ENCODE assay signal across 12 mouse cellular contexts in the genomic region with DNA sequence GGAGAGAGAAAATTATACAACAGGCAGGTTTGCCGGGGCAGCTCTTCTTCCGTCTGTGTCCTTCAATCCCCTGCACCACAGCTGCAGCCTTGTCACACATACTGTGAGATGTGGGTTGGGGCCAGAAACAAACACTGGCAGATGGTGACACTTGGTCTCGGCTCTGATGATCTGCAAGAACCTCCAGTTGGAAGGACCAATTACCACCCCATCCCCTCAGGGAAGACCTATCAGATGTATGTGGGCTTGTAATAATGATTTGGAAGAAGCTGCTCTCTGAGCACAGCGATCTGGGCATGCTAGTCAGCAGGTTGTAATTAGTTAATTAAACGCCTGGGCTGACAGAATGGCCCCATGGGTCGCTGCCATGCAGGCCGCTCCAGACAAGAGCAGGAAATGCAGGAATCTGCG. TPM values are rescaled to one million over a fixed set of nuclear protein-coding genes. Genes with fewer than 3 reads are reported as not detected.
DNase-seq lines count a peak whose midpoint lies in the region; ATAC-seq and TF ChIP-seq lines count a peak whose summit lies in the region.
"Had no signal": no experiment of that assay in that cellular context is flagged by ENCODE, and none has a peak within 500 bp of the region (broad histone marks: within the 10 kb centered on the region; RNA-seq: fewer than 3 reads in every experiment).

No protein-coding gene starts in this region.

- no peak overlapping the region for H3K9ac ChIP-seq in embryonic facial prominence, embryonic 15.5 days
- H3K9ac ChIP-seq in hindbrain, postnatal 0 days (replicated peaks; ENCODE audit: low read length): no peak overlapping the region
- no peak overlapping the region for H3K9ac ChIP-seq in neural tube, embryonic 12.5 days

- 0 out of 2 replicates have a peak overlapping the region, but pooled peaks have one; percentile 19 for H3K4me2 ChIP-seq in embryonic facial prominence, embryonic 15.5 days (replicated peaks)
- H3K4me2 ChIP-seq in hindbrain, postnatal 0 days (ENCODE audit: low read depth, low read length): 0 out of 2 replicates have a peak overlapping the region, but pooled peaks have one; percentile 1
- peak overlapping the region; percentile 25; the same call in 1 of the 2 replicates for H3K4me2 ChIP-seq in neural tube, embryonic 12.5 days (replicated peaks)

- no peaks in the 10 kb centered on the region for H3K36me3 ChIP-seq in embryonic facial prominence, embryonic 15.5 days
- H3K36me3 ChIP-seq in hindbrain, postnatal 0 days (ENCODE audit: insufficient read depth, low read length): no peaks in the 10 kb centered on the region
- H3K36me3 ChIP-seq in neural tube, embryonic 12.5 days: no peaks in the 10 kb centered on the region
- H3K36me3 ChIP-seq: G1E had no signal

- peaks cover 11% of the 10 kb centered on the region; the same call in 1 of the 2 replicates for H3K4me1 ChIP-seq in embryonic facial prominence, embryonic 15.5 days
- no peaks in the 10 kb centered on the region; the same call in 1 of the 2 replicates for H3K4me1 ChIP-seq in hindbrain, postnatal 0 days (ENCODE audit: insufficient read depth, low read length)
- H3K4me1 ChIP-seq in neural tube, embryonic 12.5 days: peaks cover 18% of the 10 kb centered on the region

- 10% methylated on average over 8 of the region's 8 CpGs for whole genome bisulfite sequencing in embryonic facial prominence, embryonic 15.5 days
- WGBS in hindbrain, postnatal 0 days: 19% methylated on average over 8 of the region's 8 CpGs
- WGBS in neural tube, embryonic 12.5 days: 11% methylated on average over 8 of the region's 8 CpGs

- no peak for TF ChIP-seq CTCF in hindbrain, postnatal 0 days (IDR thresholded peaks at IDR 0.05; ENCODE audit: low read depth)

- no peak overlapping the region for H3K4me3 ChIP-seq in embryonic facial prominence, embryonic 15.5 days (replicated peaks)
- no peak overlapping the region for H3K4me3 ChIP-seq in hindbrain, postnatal 0 days (ENCODE audit: low read length)
- no peak overlapping the region for H3K4me3 ChIP-seq in neural tube, embryonic 12.5 days
- H3K4me3 ChIP-seq: erythroblast, embryonic 14.5 days; megakaryocyte, embryonic 14.5 days had no signal

- H3K9me3 ChIP-seq in embryonic facial prominence, embryonic 15.5 days (replicated peaks): no peaks in the 10 kb centered on the region
- no peaks in the 10 kb centered on the region for H3K9me3 ChIP-seq in hindbrain, postnatal 0 days (ENCODE audit: low read length)
- no peaks in the 10 kb centered on the region for H3K9me3 ChIP-seq in neural tube, embryonic 12.5 days
- H3K9me3 ChIP-seq: G1E; megakaryocyte, embryonic 14.5 days had no signal

- H3K27ac ChIP-seq in embryonic facial prominence, embryonic 15.5 days (replicated peaks): no peak overlapping the region
- H3K27ac ChIP-seq in hindbrain, postnatal 0 days: peak overlapping the region; percentile 22; the same call in 1 of the 2 replicates
- H3K27ac ChIP-seq in neural tube, embryonic 12.5 days: peak overlapping the region; percentile 5; the same call in 1 of the 2 replicates

- H3K27me3 ChIP-seq in embryonic facial prominence, embryonic 15.5 days: no peaks in the 10 kb centered on the region
- no peaks in the 10 kb centered on the region; the same call in 1 of the 2 replicates for H3K27me3 ChIP-seq in hindbrain, postnatal 0 days (ENCODE audit: insufficient read depth, low read length)
- no peaks in the 10 kb centered on the region for H3K27me3 ChIP-seq in neural tube, embryonic 12.5 days (replicated peaks)

- intact Hi-C loops in heart, postnatal 36 days (cut with DNase I): no loop called here

- peak; percentile 71; the same call in 1 of the 2 replicates for ATAC-seq in embryonic facial prominence, embryonic 15.5 days (ENCODE audit: insufficient number of reproducible peaks, low FRiP score, low TSS enrichment, low read depth)
- peak; percentile 90 for ATAC-seq in hindbrain, postnatal 0 days
- peak; percentile 82 for ATAC-seq in neural tube, embryonic 12.5 days (ENCODE audit: low FRiP score, low read depth)
- ATAC-seq: inflammation-experienced regulatory T-cells, adult 6 months had no signal

- peak; percentile 51 for DNase-seq in cerebellum, adult 9-11 months
- peak; percentile 84 for DNase-seq in hindbrain, postnatal 0 days (ENCODE audit: low spot score)
- no peak for DNase-seq in heart, postnatal 36 days
- DNase-seq in heart, postnatal 4 days: no peak
- no peak for DNase-seq in urinary bladder, adult 2 months (ENCODE audit: low spot score)
- DNase-seq: heart, adult 11 months had no signal

RNA-seq across cellular contexts. Expression of gene Gm3448, which starts 47.3 kb away (rescaled TPM):
- polyA plus RNA-seq in embryonic facial prominence, embryonic 15.5 days (2015; fragmentation: Nextera tagmentation; extraction: Ambion mirVana): 5.4 and 8.3 TPM in 2 replicates
- total RNA-seq in hindbrain, postnatal 0 days (2014; rRNA removed): 0.99 and 1.7 TPM in 2 replicates
- 1.4 and 2.3 TPM in 2 replicates for polyA plus RNA-seq in hindbrain, postnatal 0 days (2015; fragmentation: Nextera tagmentation; extraction: Ambion mirVana)
- 3.9 and 4.0 TPM in 2 replicates for polyA plus RNA-seq in neural tube, embryonic 12.5 days (2016; fragmentation: Nextera tagmentation; extraction: Ambion mirVana)
- total RNA-seq in heart, postnatal 36 days (2021): 1 to 10 TPM; 1.2 to 1.4 TPM
- 1 to 10 TPM; 2.5 to 2.6 TPM for total RNA-seq in heart, postnatal 4 days (2021)
- 4.0 and 5.0 TPM in 2 replicates for polyA plus RNA-seq in urinary bladder, adult 2 months (2012; rRNA removed)

RNA-seq across cellular contexts. Expression of gene Tcte3, which starts 47.3 kb away (rescaled TPM):
- polyA plus RNA-seq in embryonic facial prominence, embryonic 15.5 days (2015; fragmentation: Nextera tagmentation; extraction: Ambion mirVana): 1.1 TPM in 1 of 2 replicates, not detected in the other
- not detected in 2 replicates for total RNA-seq in hindbrain, postnatal 0 days (2014; rRNA removed)
- polyA plus RNA-seq in hindbrain, postnatal 0 days (2015; fragmentation: Nextera tagmentation; extraction: Ambion mirVana): 1.0 and 2.3 TPM in 2 replicates
- not detected in 2 replicates for polyA plus RNA-seq in neural tube, embryonic 12.5 days (2016; fragmentation: Nextera tagmentation; extraction: Ambion mirVana)
- not detected for total RNA-seq in heart, postnatal 36 days (2021)
- total RNA-seq in heart, postnatal 4 days (2021): under 1 TPM in 1 of 2 experiments, not detected in 1; 0.60 TPM
- polyA plus RNA-seq in urinary bladder, adult 2 months (2012; rRNA removed): 0.39 and 0.40 TPM in 2 replicates

RNA-seq across cellular contexts. Expression of gene Ermard, which starts 47.6 kb away (rescaled TPM):
- 69.6 and 75.0 TPM in 2 replicates for polyA plus RNA-seq in embryonic facial prominence, embryonic 15.5 days (2015; fragmentation: Nextera tagmentation; extraction: Ambion mirVana)
- total RNA-seq in hindbrain, postnatal 0 days (2014; rRNA removed): 37.8 and 44.2 TPM in 2 replicates
- 54.0 and 59.2 TPM in 2 replicates for polyA plus RNA-seq in hindbrain, postnatal 0 days (2015; fragmentation: Nextera tagmentation; extraction: Ambion mirVana)
- polyA plus RNA-seq in neural tube, embryonic 12.5 days (2016; fragmentation: Nextera tagmentation; extraction: Ambion mirVana): 99.1 and 107 TPM in 2 replicates
- 10 to 100 TPM; 25.7 to 26.4 TPM for total RNA-seq in heart, postnatal 36 days (2021)
- 10 to 100 TPM; 34.8 to 46.8 TPM for total RNA-seq in heart, postnatal 4 days (2021)
- polyA plus RNA-seq in urinary bladder, adult 2 months (2012; rRNA removed): 84.8 and 102 TPM in 2 replicates

Comparison
In these comparisons a context has a peak if more than half of its experiments do, and no peak if none do; other contexts are left out.
1. DNase-seq: peak in cerebellum, adult 9-11 months (single experiment) and hindbrain, postnatal 0 days (single experiment); none in heart, postnatal 36 days (0 of 2), heart, postnatal 4 days (single experiment) and urinary bladder, adult 2 months (single experiment).
2. Peak in every context shown above with its lines, with median percentiles within 50 percentile points of each other: ATAC-seq and H3K4me2 ChIP-seq.